Mouse (Mus musculus): ENCODE results near the gene Trmt13.

DNA sequence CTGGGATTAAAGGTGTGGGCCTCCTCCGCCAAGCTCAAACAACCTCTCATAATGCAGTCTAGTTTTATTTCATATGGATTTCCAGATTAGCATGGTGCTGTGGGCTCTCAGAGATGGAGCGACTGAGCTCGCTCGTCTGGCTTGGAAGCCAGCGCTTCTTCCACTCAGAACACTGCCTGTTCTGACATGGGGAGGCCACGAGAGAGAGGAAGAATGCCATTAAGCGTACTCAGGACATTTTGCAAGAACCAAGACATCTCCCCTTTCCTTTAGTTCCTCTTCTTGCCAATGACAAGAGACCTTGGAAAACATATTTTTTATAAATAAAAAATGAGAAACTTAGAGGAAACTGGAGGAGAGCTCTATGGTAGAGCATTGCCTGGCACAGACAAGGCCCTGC is 34.4 kb upstream of the Trmt13 start:
- TF ChIP-seq CTCF (IDR thresholded peaks at IDR 0.05; ENCODE audit: borderline replicate concordance, extremely low read depth, insufficient read depth, insufficient read length) = no peak
- TF ChIP-seq POLR2A (IDR thresholded peaks at IDR 0.05; ENCODE audit: borderline replicate concordance, extremely low read depth, insufficient read depth, insufficient read length, poor library complexity, severe bottlenecking) = no peak
